ENCODE assay signal across 8 mouse cellular contexts in genomic region chr9:86572196-86572595, GRCm38 (mm10). TPM values are rescaled to one million over a fixed set of nuclear protein-coding genes. Genes with fewer than 3 reads are reported as not detected.
DNase-seq lines count a peak whose midpoint lies in the region; ATAC-seq and TF ChIP-seq lines count a peak whose summit lies in the region.

No protein-coding gene starts in this region.

- DNase-seq in kidney, postnatal 0 days (ENCODE audit: low spot score): no peak
- DNase-seq in kidney, adult 8-10 months: no peak
- peak; percentile 50 for DNase-seq in G1E (ENCODE audit: low spot score)
- no peak for DNase-seq in retina, embryonic 14.5 days (ENCODE audit: low spot score)
- no peak for DNase-seq in embryo, embryonic 9.5 days (ENCODE audit: extremely low spot score)

- 1% methylated on average over 25 of the region's 25 CpGs for WGBS in kidney, postnatal 0 days
- under 1% methylated on average over 25 of the region's 25 CpGs for WGBS in hindbrain, embryonic 15.5 days

- no peaks in the 10 kb centered on the region for H3K36me3 ChIP-seq in kidney, postnatal 0 days (ENCODE audit: insufficient read depth, low read length)
- H3K36me3 ChIP-seq in G1E (replicated peaks): peaks cover 32% of the 10 kb centered on the region
- H3K36me3 ChIP-seq in hindbrain, embryonic 15.5 days: peaks cover 12% of the 10 kb centered on the region; the same call in 1 of the 2 replicates

- peak overlapping the region; percentile 58 for H3K9ac ChIP-seq in kidney, postnatal 0 days (ENCODE audit: low read depth, low read length)
- H3K9ac ChIP-seq in hindbrain, embryonic 15.5 days: peak overlapping the region; percentile 50

- TF ChIP-seq POLR2A in cortical plate, adult 2 months (IDR thresholded peaks at IDR 0.05; ENCODE audit: extremely low read depth, insufficient read depth, low read length): no peak

- H3K27ac ChIP-seq in kidney, postnatal 0 days: no peak overlapping the region
- peak overlapping the region; percentile 61 for H3K27ac ChIP-seq in cortical plate, adult 2 months (ENCODE audit: insufficient read depth, low read length)
- H3K27ac ChIP-seq in hindbrain, embryonic 15.5 days (replicated peaks): 0 out of 2 replicates have a peak overlapping the region, but pooled peaks have one; percentile 31

- H3K4me3 ChIP-seq in kidney, postnatal 0 days (replicated peaks; ENCODE audit: low read depth, low read length): peak overlapping the region; percentile 78
- peak overlapping the region; percentile 95 for H3K4me3 ChIP-seq in G1E (ENCODE audit: low read depth, low read length)
- peak overlapping the region; percentile 85 for H3K4me3 ChIP-seq in cortical plate, adult 2 months (ENCODE audit: insufficient read depth, low read length)
- peak overlapping the region; percentile 60 for H3K4me3 ChIP-seq in hindbrain, embryonic 15.5 days

- ATAC-seq in kidney, postnatal 0 days (replicated peaks; ENCODE audit: low FRiP score, low read depth): no peak; the same call in none of the 2 replicates
- no peak for ATAC-seq in G1E (ENCODE audit: extremely low read depth, insufficient number of reproducible peaks, low FRiP score, poor library complexity, severe bottlenecking)
- ATAC-seq in hindbrain, embryonic 15.5 days (ENCODE audit: low FRiP score, low read depth): no peak
- peak; percentile 45 for ATAC-seq in megakaryocyte-erythroid progenitor cell, adult 5-6 weeks (replicated peaks; ENCODE audit: low FRiP score, low TSS enrichment, poor library complexity, severe bottlenecking)

- no peak for TF ChIP-seq CTCF in kidney, postnatal 0 days (IDR thresholded peaks at IDR 0.05; ENCODE audit: low read depth)
- TF ChIP-seq CTCF in G1E (IDR thresholded peaks at IDR 0.05; ENCODE audit: low read depth, low read length): no peak
- no peak for TF ChIP-seq CTCF in cortical plate, adult 2 months (IDR thresholded peaks at IDR 0.05; ENCODE audit: extremely low read depth, insufficient read depth, low read length)

- H3K4me2 ChIP-seq in kidney, postnatal 0 days (ENCODE audit: low read length): peak overlapping the region; percentile 100
- peak overlapping the region; percentile 97 for H3K4me2 ChIP-seq in hindbrain, embryonic 15.5 days

- H3K9me3 ChIP-seq in kidney, postnatal 0 days (replicated peaks; ENCODE audit: low read length): no peaks in the 10 kb centered on the region
- H3K9me3 ChIP-seq in G1E (replicated peaks): no peaks in the 10 kb centered on the region
- H3K9me3 ChIP-seq in hindbrain, embryonic 15.5 days: no peaks in the 10 kb centered on the region

- H3K27me3 ChIP-seq in kidney, postnatal 0 days (ENCODE audit: insufficient read depth, low read length): no peaks in the 10 kb centered on the region
- no peaks in the 10 kb centered on the region for H3K27me3 ChIP-seq in G1E (ENCODE audit: insufficient read depth, low read length)
- H3K27me3 ChIP-seq in hindbrain, embryonic 15.5 days: no peaks in the 10 kb centered on the region

- H3K4me1 ChIP-seq in kidney, postnatal 0 days (replicated peaks; ENCODE audit: insufficient read depth, low read length): no peaks in the 10 kb centered on the region
- peaks cover 17% of the 10 kb centered on the region for H3K4me1 ChIP-seq in G1E (ENCODE audit: insufficient read depth, low read depth, low read length)
- 0 out of 2 replicates have a peak, but pooled peaks cover 1% of the 10 kb centered on the region for H3K4me1 ChIP-seq in cortical plate, adult 2 months (ENCODE audit: control insufficient read depth, insufficient read depth, low read length)
- peaks cover 22% of the 10 kb centered on the region for H3K4me1 ChIP-seq in hindbrain, embryonic 15.5 days (replicated peaks)

RNA-seq across cellular contexts. Expression of gene Rwdd2a, which starts 0.4 kb away (rescaled TPM):
- 5.4 and 6.2 TPM in 2 replicates for polyA plus RNA-seq in kidney, postnatal 0 days (2015; fragmentation: Nextera tagmentation; extraction: Ambion mirVana)
- 3.8 and 5.1 TPM in 2 replicates for total RNA-seq in G1E (2014; fragmentation: Nextera tagmentation)
- total RNA-seq in G1E (2017): 2.2 and 3.3 TPM in 2 replicates
- 0.22 and 0.39 TPM in 2 replicates for polyA plus RNA-seq in G1E (2012)
- 24.2 and 26.1 TPM in 2 replicates for polyA plus RNA-seq in cortical plate, adult 2 months (2012; rRNA removed)
- 25.2 and 29.3 TPM in 2 replicates for polyA plus RNA-seq in hindbrain, embryonic 15.5 days (2015; fragmentation: Nextera tagmentation; extraction: Ambion mirVana)
- 1.2 TPM in 1 of 2 replicates, not detected in the other for total RNA-seq in megakaryocyte-erythroid progenitor cell, adult 5-6 weeks (2014; fragmentation: Nextera tagmentation)
- total RNA-seq in megakaryocyte-erythroid progenitor cell, adult 5-6 weeks (2017): 1.1 TPM in 1 of 2 replicates, not detected in the other

RNA-seq across cellular contexts. Expression of gene Pgm3, which starts 0.6 kb away (rescaled TPM):
- 32.6 and 35.7 TPM in 2 replicates for polyA plus RNA-seq in kidney, postnatal 0 days (2015; fragmentation: Nextera tagmentation; extraction: Ambion mirVana)
- 12.5 and 13.2 TPM in 2 replicates for total RNA-seq in G1E (2014; fragmentation: Nextera tagmentation)
- total RNA-seq in G1E (2017): 16.2 and 17.1 TPM in 2 replicates
- polyA plus RNA-seq in G1E (2012): 1.7 and 2.7 TPM in 2 replicates
- 9.9 and 10.8 TPM in 2 replicates for polyA plus RNA-seq in cortical plate, adult 2 months (2012; rRNA removed)
- 35.0 and 35.8 TPM in 2 replicates for polyA plus RNA-seq in hindbrain, embryonic 15.5 days (2015; fragmentation: Nextera tagmentation; extraction: Ambion mirVana)
- 4.7 and 11.3 TPM in 2 replicates for total RNA-seq in megakaryocyte-erythroid progenitor cell, adult 5-6 weeks (2014; fragmentation: Nextera tagmentation)
- total RNA-seq in megakaryocyte-erythroid progenitor cell, adult 5-6 weeks (2017): 7.3 and 14.8 TPM in 2 replicates
